16 mouse cellular contexts compared by ENCODE assay signal in genomic region chr5:125337012-125337411, GRCm38 (mm10). TPM values are rescaled to one million over a fixed set of nuclear protein-coding genes. Genes with fewer than 3 reads are reported as not detected.
DNase-seq lines count a peak whose midpoint lies in the region; ATAC-seq and TF ChIP-seq lines count a peak whose summit lies in the region.
"Had no signal": no experiment of that assay in that cellular context is flagged by ENCODE, and none has a peak within 500 bp of the region (broad histone marks: within the 10 kb centered on the region; RNA-seq: fewer than 3 reads in every experiment).

No protein-coding gene starts in this region.

- peak overlapping the region; percentile 35; the same call in 1 of the 2 replicates for H3K27ac ChIP-seq in forebrain, embryonic 13.5 days
- H3K27ac ChIP-seq in forebrain, embryonic 11.5 days (ENCODE audit: low read depth, low read length), result no peak overlapping the region
- no peak overlapping the region for H3K27ac ChIP-seq in limb, embryonic 14.5 days (replicated peaks; ENCODE audit: low read depth, low read length)
- no peak overlapping the region for H3K27ac ChIP-seq in limb, embryonic 10.5 days
- H3K27ac ChIP-seq in intestine, embryonic 15.5 days, result peak overlapping the region; percentile 53
- H3K27ac ChIP-seq: embryonic facial prominence, embryonic 15.5 days had no signal

- H3K9me3 ChIP-seq in forebrain, embryonic 13.5 days (replicated peaks), result no peaks in the 10 kb centered on the region
- H3K9me3 ChIP-seq in forebrain, embryonic 11.5 days (ENCODE audit: control insufficient read depth, low read length), result no peaks in the 10 kb centered on the region
- H3K9me3 ChIP-seq in limb, embryonic 14.5 days (ENCODE audit: control insufficient read depth, low read length), result no peaks in the 10 kb centered on the region
- H3K9me3 ChIP-seq in limb, embryonic 10.5 days (replicated peaks), result no peaks in the 10 kb centered on the region
- no peaks in the 10 kb centered on the region for H3K9me3 ChIP-seq in intestine, embryonic 15.5 days
- H3K9me3 ChIP-seq: embryonic facial prominence, embryonic 15.5 days; G1E; hindbrain, embryonic 15.5 days; megakaryocyte, embryonic 14.5 days had no signal

- H3K4me2 ChIP-seq in forebrain, embryonic 13.5 days, result no peak overlapping the region
- no peak overlapping the region for H3K4me2 ChIP-seq in forebrain, embryonic 11.5 days (ENCODE audit: low read depth, low read length, severe bottlenecking)
- 0 out of 2 replicates have a peak overlapping the region, but pooled peaks have one; percentile 10 for H3K4me2 ChIP-seq in limb, embryonic 14.5 days (replicated peaks; ENCODE audit: low read depth, low read length, severe bottlenecking)
- peak overlapping the region; percentile 3; the same call in 1 of the 2 replicates for H3K4me2 ChIP-seq in intestine, embryonic 15.5 days (replicated peaks)
- H3K4me2 ChIP-seq: embryonic facial prominence, embryonic 15.5 days; hindbrain, embryonic 15.5 days had no signal

- H3K9ac ChIP-seq in forebrain, embryonic 13.5 days, result no peak overlapping the region
- no peak overlapping the region for H3K9ac ChIP-seq in forebrain, embryonic 11.5 days (ENCODE audit: low read length)
- no peak overlapping the region for H3K9ac ChIP-seq in limb, embryonic 14.5 days (ENCODE audit: low read depth, low read length, severe bottlenecking)
- peak overlapping the region; percentile 8; the same call in 1 of the 2 replicates for H3K9ac ChIP-seq in intestine, embryonic 15.5 days
- H3K9ac ChIP-seq: embryonic facial prominence, embryonic 15.5 days; hindbrain, embryonic 15.5 days had no signal

- DNase-seq in forebrain, embryonic 11.5 days (ENCODE audit: low spot score), result no peak
- DNase-seq in limb, embryonic 14.5 days (ENCODE audit: low spot score), result no peak
- no peak for DNase-seq in limb, embryonic 10.5 days (ENCODE audit: low spot score)
- DNase-seq in retina, postnatal 1 day, result peak; percentile 59
- DNase-seq in cerebellum, adult 11 months, result no peak
- DNase-seq in frontal cortex, postnatal 36 days (ENCODE audit: low spot score in 2 of 2), result no peak
- DNase-seq: cerebellum, postnatal 14 days; kidney, postnatal 4 days; thymus, adult 18-20 months had no signal

- no peaks in the 10 kb centered on the region for H3K27me3 ChIP-seq in forebrain, embryonic 13.5 days
- no peaks in the 10 kb centered on the region for H3K27me3 ChIP-seq in forebrain, embryonic 11.5 days (ENCODE audit: control insufficient read depth, insufficient read depth, low read length)
- H3K27me3 ChIP-seq in limb, embryonic 14.5 days (ENCODE audit: control insufficient read depth, insufficient read depth, low read length), result no peaks in the 10 kb centered on the region; the same call in 1 of the 2 replicates
- H3K27me3 ChIP-seq in limb, embryonic 10.5 days (ENCODE audit: low read depth, poor library complexity, severe bottlenecking), result peaks cover 10% of the 10 kb centered on the region
- no peaks in the 10 kb centered on the region for H3K27me3 ChIP-seq in intestine, embryonic 15.5 days (replicated peaks)
- H3K27me3 ChIP-seq: embryonic facial prominence, embryonic 15.5 days; hindbrain, embryonic 15.5 days; megakaryocyte, embryonic 14.5 days had no signal

- TF ChIP-seq POLR2A in limb, embryonic 14.5 days (IDR thresholded peaks at IDR 0.05; ENCODE audit: borderline replicate concordance, extremely low read depth, insufficient read depth, insufficient read length), result no peak

- 55% methylated on average over 9 of the region's 9 CpGs for WGBS in forebrain, embryonic 13.5 days
- 47% methylated on average over 9 of the region's 9 CpGs for WGBS in forebrain, embryonic 11.5 days
- WGBS in limb, embryonic 14.5 days, result 44% methylated on average over 9 of the region's 9 CpGs
- 54% methylated on average over 9 of the region's 9 CpGs for WGBS in limb, embryonic 10.5 days
- 34% methylated on average over 9 of the region's 9 CpGs for WGBS in intestine, embryonic 15.5 days

- H3K4me3 ChIP-seq in forebrain, embryonic 13.5 days, result no peak overlapping the region
- H3K4me3 ChIP-seq in forebrain, embryonic 11.5 days (ENCODE audit: low read depth, low read length), result no peak overlapping the region
- no peak overlapping the region for H3K4me3 ChIP-seq in limb, embryonic 14.5 days (replicated peaks; ENCODE audit: low read length)
- H3K4me3 ChIP-seq in limb, embryonic 10.5 days, result no peak overlapping the region
- no peak overlapping the region for H3K4me3 ChIP-seq in intestine, embryonic 15.5 days (replicated peaks)
- H3K4me3 ChIP-seq: embryonic facial prominence, embryonic 15.5 days; hindbrain, embryonic 15.5 days had no signal

- no peak for ATAC-seq in forebrain, embryonic 13.5 days
- ATAC-seq in forebrain, embryonic 11.5 days (replicated peaks; ENCODE audit: low FRiP score), result no peak
- ATAC-seq in limb, embryonic 14.5 days (ENCODE audit: low FRiP score, low read depth), result no peak
- 0 out of 2 replicates have a peak, but pooled peaks have one; percentile 8 for ATAC-seq in intestine, embryonic 15.5 days

- peaks cover 28% of the 10 kb centered on the region for H3K4me1 ChIP-seq in forebrain, embryonic 13.5 days
- H3K4me1 ChIP-seq in forebrain, embryonic 11.5 days (replicated peaks; ENCODE audit: control insufficient read depth, insufficient read depth, low read length), result peaks cover 16% of the 10 kb centered on the region
- peaks cover 20% of the 10 kb centered on the region for H3K4me1 ChIP-seq in limb, embryonic 14.5 days (ENCODE audit: control insufficient read depth, insufficient read depth, low read length)
- peaks cover 35% of the 10 kb centered on the region for H3K4me1 ChIP-seq in limb, embryonic 10.5 days
- peaks cover 22% of the 10 kb centered on the region for H3K4me1 ChIP-seq in intestine, embryonic 15.5 days (replicated peaks)

- H3K36me3 ChIP-seq in forebrain, embryonic 13.5 days (ENCODE audit: poor library complexity, severe bottlenecking), result no peaks in the 10 kb centered on the region
- no peaks in the 10 kb centered on the region for H3K36me3 ChIP-seq in forebrain, embryonic 11.5 days (ENCODE audit: control insufficient read depth, insufficient read depth, low read length)
- H3K36me3 ChIP-seq in limb, embryonic 14.5 days (ENCODE audit: control insufficient read depth, insufficient read depth, low read length), result no peaks in the 10 kb centered on the region
- H3K36me3 ChIP-seq in limb, embryonic 10.5 days, result no peaks in the 10 kb centered on the region
- no peaks in the 10 kb centered on the region for H3K36me3 ChIP-seq in intestine, embryonic 15.5 days
- H3K36me3 ChIP-seq: embryonic facial prominence, embryonic 15.5 days; hindbrain, embryonic 15.5 days had no signal

RNA-seq across cellular contexts. Expression of gene Scarb1, which starts 3.9 kb away (rescaled TPM):
- 26.4 and 29.8 TPM in 2 replicates for polyA plus RNA-seq in forebrain, embryonic 13.5 days (2015; fragmentation: Nextera tagmentation; extraction: Ambion mirVana)
- polyA plus RNA-seq in forebrain, embryonic 11.5 days (2014; fragmentation: Nextera tagmentation; extraction: Ambion mirVana), result 43.7 and 45.7 TPM in 2 replicates
- 67.7 and 85.6 TPM in 2 replicates for polyA plus RNA-seq in limb, embryonic 14.5 days (2012; rRNA removed)
- polyA plus RNA-seq in limb, embryonic 14.5 days (2014; fragmentation: Nextera tagmentation; extraction: Ambion mirVana), result 40.1 and 43.9 TPM in 2 replicates
- 43.5 and 45.2 TPM in 2 replicates for polyA plus RNA-seq in limb, embryonic 10.5 days (2016; fragmentation: Nextera tagmentation; extraction: Ambion mirVana)
- 59.3 and 70.0 TPM in 2 replicates for polyA plus RNA-seq in intestine, embryonic 15.5 days (2015; fragmentation: Nextera tagmentation; extraction: Ambion mirVana)

RNA-seq across cellular contexts. Expression of gene Gm10382, which starts 52.1 kb away (rescaled TPM):
- polyA plus RNA-seq in forebrain, embryonic 13.5 days (2015; fragmentation: Nextera tagmentation; extraction: Ambion mirVana), result 0.27 and 0.38 TPM in 2 replicates
- 0.23 and 0.65 TPM in 2 replicates for polyA plus RNA-seq in forebrain, embryonic 11.5 days (2014; fragmentation: Nextera tagmentation; extraction: Ambion mirVana)
- 0.08 and 0.26 TPM in 2 replicates for polyA plus RNA-seq in limb, embryonic 14.5 days (2012; rRNA removed)
- 0.17 and 0.45 TPM in 2 replicates for polyA plus RNA-seq in limb, embryonic 14.5 days (2014; fragmentation: Nextera tagmentation; extraction: Ambion mirVana)
- polyA plus RNA-seq in limb, embryonic 10.5 days (2016; fragmentation: Nextera tagmentation; extraction: Ambion mirVana), result 0.44 and 0.54 TPM in 2 replicates
- 0.23 and 0.40 TPM in 2 replicates for polyA plus RNA-seq in intestine, embryonic 15.5 days (2015; fragmentation: Nextera tagmentation; extraction: Ambion mirVana)
- polyA plus RNA-seq: neural tube, embryonic 11.5 days had no signal

RNA-seq across cellular contexts. Expression of gene Ubc, which starts 53.0 kb away (rescaled TPM):
- polyA plus RNA-seq in forebrain, embryonic 13.5 days (2015; fragmentation: Nextera tagmentation; extraction: Ambion mirVana), result 1,082 and 1,216 TPM in 2 replicates
- polyA plus RNA-seq in forebrain, embryonic 11.5 days (2014; fragmentation: Nextera tagmentation; extraction: Ambion mirVana), result 1,042 and 1,121 TPM in 2 replicates
- polyA plus RNA-seq in limb, embryonic 14.5 days (2012; rRNA removed), result 643 and 660 TPM in 2 replicates
- polyA plus RNA-seq in limb, embryonic 14.5 days (2014; fragmentation: Nextera tagmentation; extraction: Ambion mirVana), result 949 and 1,033 TPM in 2 replicates
- 856 and 992 TPM in 2 replicates for polyA plus RNA-seq in limb, embryonic 10.5 days (2016; fragmentation: Nextera tagmentation; extraction: Ambion mirVana)
- polyA plus RNA-seq in intestine, embryonic 15.5 days (2015; fragmentation: Nextera tagmentation; extraction: Ambion mirVana), result 875 and 888 TPM in 2 replicates

Comparison
In these comparisons a context has a peak if more than half of its experiments do, and no peak if none do; other contexts are left out.
1. H3K27ac ChIP-seq: peak in forebrain, embryonic 13.5 days (single experiment) and intestine, embryonic 15.5 days (single experiment); none in forebrain, embryonic 11.5 days (single experiment), limb, embryonic 14.5 days (single experiment) and limb, embryonic 10.5 days (single experiment).
2. H3K4me2 ChIP-seq: peak in limb, embryonic 14.5 days (single experiment) and intestine, embryonic 15.5 days (single experiment); none in forebrain, embryonic 13.5 days (single experiment) and forebrain, embryonic 11.5 days (single experiment).